Mouse (Mus musculus) left cerebral cortex, adult 2 months (tissue): ENCODE measurements around the gene Tom1. TPM values are rescaled to one million over a fixed set of nuclear protein-coding genes. Genes with fewer than 3 reads are reported as not detected.

Experiments used
- DNase-seq, 2 experiments: peaks; one replicate each; pipeline ENCODE4 v3.0.0; 2021 to 2022; ENCODE audit warnings: low spot score in 2 of 2, mixed read lengths in 1 of 2; ENCODE audit errors: extremely low spot score in 1 of 2
- H3K27ac ChIP-seq: fragments of 200-600 bp; 2 replicates; pipeline ENCODE4 v1.8.1; 2022
- H3K4me3 ChIP-seq: fragments of 200-600 bp; 2 replicates; pipeline ENCODE4 v1.8.1; 2022
- CTCF ChIP-seq: fragments of 200-600 bp; IDR thresholded peaks from 2 replicates; pipeline ENCODE4 v1.8.1; 2022; ENCODE audit warnings: antibody characterized with exemption, mild to moderate bottlenecking, moderate library complexity
- intact Hi-C: fragments of 180-260 bp; cut with DNase I; formaldehyde crosslinking; loops from one replicate; pipeline ENCODE4 v1.15.1; 2025
- long read RNA-seq, 2 experiments: library from polyadenylated mRNA; stranded (forward); transcript quantifications; one replicate each; pipeline ENCODE4 v2.0.0; 2021; ENCODE audit warnings: borderline mapping rate in 2 of 2
- total RNA-seq, 2 experiments: library from RNA; stranded (reverse); gene quantifications; 2 replicates each; pipeline ENCODE4 v1.2.3; 2021

The Tom1 gene
- total RNA-seq = 10 to 100 TPM; 31.4 to 42.2 TPM
- long read RNA-seq, experiment 1, transcript Tom1-202 (15 exons, 2,267 nt) = major isoform, 31 of 48 reads
- long read RNA-seq, experiment 1, partial matches to known transcripts = 3 of 48 reads
- long read RNA-seq, experiment 1, other reads (novel, unspliced or antisense) = 14 of 48 reads
- long read RNA-seq, experiment 2, transcript Tom1-202 (15 exons, 2,267 nt) = major isoform, 27 of 38 reads
- long read RNA-seq, experiment 2, partial matches to known transcripts = 1 of 38 reads
- long read RNA-seq, experiment 2, other reads (novel, unspliced or antisense) = 10 of 38 reads

DNA sequence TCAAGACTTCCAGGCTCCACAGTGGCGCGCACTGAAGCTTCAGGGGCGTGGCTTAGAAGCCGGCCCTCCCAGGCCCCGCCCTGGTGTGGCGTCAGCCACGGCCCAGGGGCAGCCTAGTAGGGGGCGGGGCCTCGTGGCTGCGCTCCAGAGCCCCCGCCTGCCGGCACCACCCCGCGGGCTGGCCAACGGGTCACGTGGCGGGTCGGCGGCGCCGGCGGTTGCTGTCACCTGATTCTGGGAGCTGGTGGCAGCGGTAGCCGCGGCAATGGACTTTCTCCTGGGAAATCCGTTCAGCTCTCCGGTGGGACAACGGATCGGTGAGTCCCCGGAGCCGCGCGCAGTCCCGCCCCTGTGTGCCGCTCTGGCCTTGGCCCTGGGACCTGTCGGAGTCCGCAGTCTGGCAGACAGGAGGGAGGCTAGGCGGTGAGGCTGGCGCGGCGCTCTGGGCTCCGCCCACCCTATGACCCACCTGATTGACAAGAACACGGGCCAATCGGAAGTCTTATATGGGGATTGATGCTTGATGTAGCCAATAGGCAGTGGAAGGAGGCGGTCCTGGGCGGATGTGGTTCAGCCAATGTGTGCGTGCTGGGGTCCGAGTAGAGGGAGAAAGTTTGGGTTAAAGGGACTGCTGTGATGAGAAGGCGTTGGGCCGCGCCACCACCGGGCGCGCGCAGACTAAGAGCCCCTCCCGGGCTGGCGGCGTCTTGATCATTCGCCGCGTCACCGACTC is at the start of gene Tom1:
Gene Tom1 (plus strand): TSS at position 195 of the 733 bp plus-strand sequence.
- peak within 1 kb of the TSS; percentile 81 for H3K4me3 ChIP-seq
- DNase-seq = peak; percentile 98 to 100
- TF ChIP-seq CTCF = no peak
- H3K27ac ChIP-seq = peak within 1 kb of the TSS; percentile 90
- intact Hi-C loops = loop anchor here (1.0 to 2.0 kb wide), 2 partner anchors 39 to 75 kb away; partner anchors contain the start of gene Mcm5

DNA sequence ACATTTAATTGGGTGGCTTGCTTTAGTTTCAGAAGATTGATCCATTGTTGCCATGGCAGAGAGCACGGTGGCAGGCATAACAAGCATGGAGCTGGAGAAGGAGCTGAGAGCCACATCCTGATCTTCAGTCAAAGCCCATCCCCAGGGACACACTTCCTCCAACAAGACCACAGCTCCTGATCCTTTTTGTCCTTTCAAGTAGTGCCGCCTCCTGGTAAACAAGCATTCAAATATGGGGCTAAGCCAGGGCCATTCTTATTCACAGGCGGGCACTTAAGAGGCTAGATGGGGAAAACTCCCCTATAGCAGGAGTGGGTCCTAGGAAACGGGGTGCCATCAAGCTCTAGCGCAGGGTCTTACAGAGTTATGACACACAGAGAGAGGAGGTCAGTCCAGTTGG is 46.1 kb upstream of the Tom1 start:
- no peak for DNase-seq
- Histone ChIP-seq H3K4me3 (no peak overlapping the region), H3K27ac (no peak overlapping the region)
- intact Hi-C loops = no loop called here
- no peak for TF ChIP-seq CTCF

DNA sequence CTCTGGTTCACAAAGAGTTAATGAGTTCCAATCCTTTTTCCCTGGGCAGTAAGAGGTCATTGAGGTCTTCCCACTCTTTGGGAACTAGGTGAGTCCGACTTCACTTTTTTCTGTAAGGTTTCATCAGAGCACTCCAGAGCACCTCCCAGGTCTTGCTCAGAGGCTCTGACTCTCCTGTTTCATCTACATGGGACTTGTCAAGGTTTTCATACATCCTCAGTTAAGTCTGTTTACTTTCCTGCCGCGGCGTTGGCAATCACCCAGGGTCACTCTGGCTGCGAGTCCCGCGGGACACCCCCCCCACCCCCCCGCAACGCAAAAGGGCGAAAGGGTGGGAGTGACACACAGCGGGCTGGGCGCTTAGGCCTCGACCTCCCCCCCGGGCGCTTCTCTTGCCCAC is 43.5 kb upstream of the Tom1 start:
- TF ChIP-seq CTCF = no peak
- H3K4me3 ChIP-seq = no peak overlapping the region
- no peak for DNase-seq
- H3K27ac ChIP-seq = no peak overlapping the region
- intact Hi-C loops = no loop called here

DNA sequence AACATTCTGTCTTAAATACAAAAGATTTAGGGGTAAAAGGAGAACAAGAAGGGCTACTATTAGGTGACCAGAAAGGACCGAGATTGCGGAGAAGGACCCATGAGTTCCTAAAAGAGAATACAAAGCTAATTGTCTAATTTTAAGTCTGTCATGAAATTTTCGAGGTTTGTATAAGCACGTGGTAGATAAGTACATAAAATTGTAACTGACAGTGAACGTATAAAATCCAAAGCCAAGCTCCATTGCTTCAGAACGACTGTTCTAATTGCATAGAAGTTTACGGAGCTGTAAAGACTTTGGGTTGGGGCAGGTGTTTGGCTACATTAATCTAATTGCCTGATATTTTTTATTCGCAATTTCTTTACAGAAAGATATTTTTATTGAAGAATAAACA is 40.4 kb upstream of the Tom1 start, which contains the start of gene Hmgxb4:
Gene Hmgxb4 (plus strand): TSS at position 276 of the 394 bp plus-strand sequence.
- intact Hi-C loops = no loop called here
- H3K27ac ChIP-seq = peak within 1 kb of the TSS; percentile 93
- no peak for DNase-seq
- peak within 1 kb of the TSS; percentile 75 for H3K4me3 ChIP-seq
- TF ChIP-seq CTCF = no peak

DNA sequence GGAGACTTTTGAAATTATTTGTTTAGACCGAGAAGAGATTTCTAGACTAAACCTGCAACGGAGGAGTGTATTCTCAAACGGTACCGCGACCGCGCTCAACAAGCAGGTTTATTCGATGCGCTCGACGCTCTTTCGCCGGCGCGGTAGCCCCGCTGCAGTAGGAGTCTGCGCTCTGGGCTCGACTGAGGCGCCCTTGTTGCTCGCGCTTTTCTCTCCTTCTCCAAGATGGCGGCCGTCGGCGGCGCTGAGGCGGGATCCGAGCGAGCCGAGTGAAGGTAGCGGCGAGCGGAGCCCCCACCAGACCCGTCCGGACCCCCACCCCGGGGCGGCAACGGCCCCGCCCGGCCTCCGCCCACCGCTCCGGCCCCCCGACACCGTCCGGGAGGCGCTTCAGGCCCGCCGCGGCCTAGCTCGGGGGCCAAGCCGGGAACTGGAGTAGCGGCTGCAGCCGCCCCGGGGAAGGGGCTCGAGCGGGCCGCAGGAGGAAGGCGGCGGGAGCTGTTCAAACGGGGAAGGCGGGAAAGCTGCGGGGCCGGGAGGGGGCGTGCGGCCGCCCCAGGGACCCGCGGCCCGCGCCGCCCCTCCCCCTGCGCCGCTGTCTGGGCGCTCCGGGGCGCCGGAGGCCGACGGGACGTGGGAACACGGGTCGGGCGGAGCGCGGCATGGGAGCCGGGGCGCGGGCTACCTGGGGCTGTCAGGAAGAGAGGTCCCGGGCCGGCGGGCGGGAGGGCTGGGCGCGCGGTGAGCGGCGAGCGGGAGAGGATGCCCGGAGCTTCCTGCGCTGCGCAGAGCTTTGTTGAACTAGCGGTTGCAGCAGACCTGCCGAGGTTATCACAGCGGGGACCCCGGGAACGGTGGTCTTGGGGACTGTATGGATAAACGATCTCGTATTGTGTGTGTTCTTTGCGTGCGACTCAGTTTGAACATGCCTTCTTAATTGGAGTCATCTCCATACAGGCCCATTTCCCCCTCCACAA is 39.7 kb upstream of the Tom1 start:
- DNase-seq = peak; percentile 81 to 83
- no peak; the same call in none of the 2 replicates for TF ChIP-seq CTCF
- H3K27ac ChIP-seq = peak overlapping the region; percentile 93
- intact Hi-C loops = loop anchor here (1.0 kb wide), 1 partner anchor 40 kb away; the partner anchor contains the start of gene Tom1
- peak overlapping the region; percentile 75 for H3K4me3 ChIP-seq

DNA sequence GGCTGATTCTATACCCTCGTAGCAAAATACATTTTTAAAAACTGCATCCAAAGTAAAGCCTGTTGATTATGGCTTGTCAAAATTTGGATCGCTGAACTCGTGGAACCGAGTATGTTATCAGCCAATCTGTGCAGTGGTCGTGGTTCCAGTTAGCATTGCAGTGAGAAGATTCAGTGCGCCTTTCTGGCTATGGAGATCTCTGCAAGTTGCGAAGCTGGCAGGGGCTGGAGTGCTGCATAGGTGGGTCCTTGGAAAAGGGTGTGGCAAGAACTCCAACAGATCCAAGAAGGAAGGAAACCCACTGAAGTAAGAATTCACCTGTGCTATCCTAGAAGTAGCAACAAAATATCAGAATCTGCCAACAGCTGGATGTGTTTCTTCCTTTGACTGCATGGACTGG is 39.0 kb upstream of the Tom1 start:
- Histone ChIP-seq H3K4me3 (peak overlapping the region; percentile 75), H3K27ac (no peak overlapping the region)
- no peak for TF ChIP-seq CTCF
- no peak for DNase-seq
- intact Hi-C loops = loop anchor here (1.0 kb wide), 1 partner anchor 39 kb away; the partner anchor contains the start of gene Tom1

DNA sequence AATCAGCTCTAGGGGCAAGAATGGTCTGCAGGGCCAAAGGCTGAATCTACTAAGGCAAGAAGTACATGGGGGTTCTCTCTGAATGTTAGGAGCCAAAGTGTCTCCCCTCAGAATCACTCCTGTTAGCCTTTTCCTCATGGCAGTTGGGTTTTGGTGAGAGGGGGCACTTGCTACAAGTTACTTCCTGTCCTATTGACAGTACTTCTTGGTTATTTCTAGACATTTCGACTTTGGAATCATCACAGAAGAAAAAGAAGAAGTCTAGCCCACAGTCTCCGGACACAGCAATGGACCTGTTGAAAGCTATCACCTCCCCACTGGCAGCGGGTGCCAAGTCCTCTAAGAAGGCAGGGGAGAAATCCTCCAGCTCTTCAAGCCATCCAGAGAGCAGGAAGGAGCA is 33.1 kb upstream of the Tom1 start:
- Histone ChIP-seq H3K27ac (no peak overlapping the region), H3K4me3 (no peak overlapping the region)
- TF ChIP-seq CTCF = no peak
- intact Hi-C loops = no loop called here
- DNase-seq = no peak

DNA sequence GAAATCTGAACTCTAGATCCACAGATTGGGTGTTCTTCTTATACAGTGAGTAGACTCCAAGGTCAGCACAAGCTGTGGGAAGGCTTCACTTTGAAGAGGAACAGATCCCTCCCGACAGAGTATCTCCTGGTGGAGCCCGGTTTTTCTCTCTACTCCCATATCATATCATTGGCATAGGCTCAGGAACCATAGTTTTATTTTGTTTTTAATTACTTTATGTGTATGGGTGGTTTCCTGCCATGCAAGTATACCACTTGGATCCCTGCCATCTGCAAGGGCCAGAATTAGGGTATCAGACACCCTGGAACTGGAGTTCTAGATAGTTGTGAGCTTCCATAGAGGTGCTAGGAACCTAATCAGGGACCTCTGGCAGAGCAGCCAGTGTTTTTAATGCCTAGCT is 24.7 kb upstream of the Tom1 start:
- no peak overlapping the region for H3K4me3 ChIP-seq
- no peak for TF ChIP-seq CTCF
- intact Hi-C loops = no loop called here
- no peak overlapping the region for H3K27ac ChIP-seq
- no peak for DNase-seq

DNA sequence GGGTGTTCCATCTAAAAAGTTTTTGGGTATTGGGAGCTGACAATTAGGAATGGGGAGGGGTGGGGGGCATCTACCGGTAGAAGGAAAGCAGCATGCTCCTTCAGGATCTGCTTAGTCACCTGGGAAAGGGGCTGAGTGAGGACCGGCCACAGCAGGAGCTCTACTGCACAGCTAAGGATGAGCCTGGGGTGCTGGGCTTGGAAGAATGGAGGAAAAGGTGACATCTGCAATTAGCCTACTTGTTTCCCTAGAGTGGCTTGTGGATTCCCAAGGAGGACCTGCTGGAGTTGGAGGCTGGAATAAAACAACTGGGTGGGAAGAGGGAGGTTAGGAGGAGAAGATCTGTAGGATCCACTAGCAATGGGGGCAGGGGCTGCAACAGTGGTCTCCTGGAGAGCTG is 19.9 kb upstream of the Tom1 start:
- H3K4me3 ChIP-seq = no peak overlapping the region
- intact Hi-C loops = no loop called here
- DNase-seq = no peak
- no peak overlapping the region for H3K27ac ChIP-seq
- no peak for TF ChIP-seq CTCF

DNA sequence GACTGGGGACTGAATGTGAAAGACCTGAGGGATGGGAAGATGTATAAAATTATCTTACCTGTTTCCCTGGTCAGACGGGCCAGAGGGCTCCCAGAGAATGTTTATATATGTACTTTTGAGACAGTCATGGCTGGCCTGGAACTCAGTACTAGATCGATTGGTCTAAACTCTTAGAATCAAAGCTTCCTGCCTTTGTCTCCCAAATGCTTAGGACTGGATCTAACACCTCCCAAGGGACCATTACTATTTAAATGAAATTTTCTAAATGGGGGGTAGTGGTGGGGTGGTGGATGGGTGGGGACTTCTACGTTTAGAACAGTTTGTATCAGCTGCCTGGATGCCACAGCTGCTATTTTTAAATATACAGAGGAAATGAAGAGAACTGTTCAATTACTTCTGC is 19.5 kb upstream of the Tom1 start:
- no peak for DNase-seq

DNA sequence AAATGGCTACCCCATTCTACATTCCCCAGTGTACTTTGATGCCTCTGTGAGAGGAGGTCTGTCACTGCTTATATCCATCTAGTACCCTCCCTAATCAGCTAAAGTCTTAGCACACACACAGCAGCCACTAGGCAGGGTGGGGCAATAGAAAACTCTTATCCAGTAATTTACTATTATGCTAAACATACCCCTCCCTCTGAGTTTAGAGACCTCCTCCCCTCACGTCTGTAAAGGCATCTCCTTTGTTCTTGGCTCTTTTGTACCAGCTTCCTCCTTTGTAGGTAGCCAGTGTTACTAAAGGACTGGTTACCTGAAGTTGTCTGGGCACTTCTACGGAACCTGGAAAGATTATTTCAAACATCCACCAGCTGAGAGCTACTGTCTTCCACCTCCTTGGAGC is 17.5 kb upstream of the Tom1 start:
- DNase-seq = no peak
- intact Hi-C loops = no loop called here

More for the DNA sequence above, 19.5 kb upstream of the Tom1 start:
- intact Hi-C loops = no loop called here
- TF ChIP-seq CTCF = no peak
- H3K4me3 ChIP-seq = no peak overlapping the region
- H3K27ac ChIP-seq = no peak overlapping the region

More for the DNA sequence above, 17.5 kb upstream of the Tom1 start:
- no peak overlapping the region for H3K4me3 ChIP-seq
- H3K27ac ChIP-seq = no peak overlapping the region
- no peak for TF ChIP-seq CTCF
